Mouse (Mus musculus): ENCODE measurements around the gene Kri1. TPM values are rescaled to one million over a fixed set of nuclear protein-coding genes. Genes with fewer than 3 reads are reported as not detected.

The Kri1 gene
- 16.3 and 17.1 TPM in 2 replicates for polyA plus RNA-seq (2015; fragmentation: Nextera tagmentation; extraction: Ambion mirVana)

DNA sequence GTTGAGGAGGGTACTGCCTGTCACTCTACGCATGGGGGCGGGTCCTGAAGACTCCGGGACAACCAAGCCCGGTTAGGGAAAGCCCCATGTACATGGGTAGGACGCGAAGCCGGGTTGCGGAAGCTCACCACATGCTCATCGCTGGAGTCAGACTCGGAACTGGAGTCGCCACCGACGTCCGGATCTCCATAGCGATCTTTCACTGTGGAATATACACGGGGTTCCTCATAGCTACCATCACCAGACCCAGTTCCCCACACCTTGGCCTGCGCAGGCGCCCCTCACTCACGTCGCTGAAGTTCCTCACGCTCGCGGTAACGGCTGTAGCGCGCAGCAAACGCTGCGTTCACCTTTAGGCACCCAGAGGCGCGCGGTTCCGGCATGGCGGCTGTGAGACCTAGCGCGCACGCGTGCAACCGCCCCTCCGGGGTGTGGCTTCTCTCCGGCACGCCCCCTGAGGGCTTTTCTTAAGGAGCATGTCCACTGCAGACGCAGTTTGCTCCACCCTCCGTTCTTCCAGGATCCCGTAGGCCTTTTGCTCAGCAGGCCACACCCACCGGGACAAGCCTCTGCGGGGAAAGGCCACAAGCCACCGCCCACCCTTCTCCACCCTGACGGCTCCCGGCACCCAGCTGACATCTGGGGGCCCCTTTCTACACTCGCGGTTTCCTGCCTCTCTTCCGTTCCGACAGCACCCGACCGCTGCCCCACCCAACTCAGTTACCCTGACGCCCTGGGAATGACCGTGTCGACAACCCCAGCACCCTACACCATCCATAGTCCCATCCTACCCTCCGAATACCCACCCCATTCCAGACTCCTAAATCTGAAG lies at the start of gene Kri1:
TSS of gene Kri1 (minus strand) at position 399 of the 832 bp plus-strand sequence.
- Histone ChIP-seq H3K9ac (peak within 1 kb of the TSS; percentile 79), H3K4me1 (replicated peaks) (peaks cover 44% of the 10 kb centered on the region), H3K36me3 (peaks cover 25% of the 10 kb centered on the region), H3K27me3 (no peaks in the 10 kb centered on the region), H3K27ac (peak within 1 kb of the TSS; percentile 90), H3K9me3 (no peaks in the 10 kb centered on the region), H3K4me2 (peak within 1 kb of the TSS; percentile 77), H3K4me3 (peak within 1 kb of the TSS; percentile 68)
- peak; percentile 81 for ATAC-seq (ENCODE audit: low FRiP score)
- 1% methylated on average over 59 of the region's 59 CpGs for WGBS

- Histone ChIP-seq H3K4me1 (replicated peaks) (peaks cover 22% of the 10 kb centered on the region), H3K36me3 (peaks cover 13% of the 10 kb centered on the region), H3K27ac (no peak overlapping the region), H3K9me3 (no peaks in the 10 kb centered on the region), H3K4me3 (no peak overlapping the region), H3K9ac (no peak overlapping the region), H3K4me2 (no peak overlapping the region), H3K27me3 (no peaks in the 10 kb centered on the region)
- 88% methylated on average over 8 of the region's 8 CpGs for WGBS
- ATAC-seq (ENCODE audit: low FRiP score): no peak
Measured at GRCm38 (mm10) chr9:21336491-21336890, 48.7 kb upstream of the Kri1 start.

- no peak overlapping the region for H3K27ac ChIP-seq
- H3K4me3 ChIP-seq: no peak overlapping the region
- H3K27me3 ChIP-seq: no peaks in the 10 kb centered on the region
- 85% methylated on average over 4 of the region's 4 CpGs for WGBS
- no peak for ATAC-seq (ENCODE audit: low FRiP score)
- no peak overlapping the region for H3K4me2 ChIP-seq
- H3K9ac ChIP-seq: no peak overlapping the region
- no peaks in the 10 kb centered on the region for H3K9me3 ChIP-seq
- H3K4me1 ChIP-seq (replicated peaks): peaks cover 22% of the 10 kb centered on the region
- H3K36me3 ChIP-seq: peaks cover 8% of the 10 kb centered on the region
Measured at GRCm38 (mm10) chr9:21335391-21335790, 47.6 kb upstream of the Kri1 start.

DNA sequence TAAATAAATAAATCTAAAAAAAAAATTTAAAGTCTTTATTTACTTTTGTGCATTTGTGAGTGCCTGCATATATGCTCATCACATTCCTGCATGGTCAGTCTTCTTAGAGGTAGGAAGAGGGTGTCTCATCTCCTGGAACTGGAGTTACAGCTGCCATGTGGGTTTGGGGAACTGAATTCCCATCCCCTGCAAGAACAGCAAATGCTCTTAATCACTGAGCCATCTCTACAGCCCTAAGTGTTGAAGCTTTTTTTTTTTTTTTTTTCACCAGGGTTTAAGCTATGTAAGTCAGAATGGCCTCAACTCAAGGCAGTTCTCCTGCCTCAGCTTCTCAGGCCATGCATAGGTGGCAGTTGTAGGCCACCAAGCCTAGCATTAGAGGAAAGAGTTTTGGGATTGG lies 47.0 kb upstream of the Kri1 start:
- ATAC-seq (ENCODE audit: low FRiP score): no peak
- Histone ChIP-seq H3K4me3 (no peak overlapping the region), H3K36me3 (peaks cover 1% of the 10 kb centered on the region; the same call in 1 of the 2 replicates), H3K4me2 (no peak overlapping the region), H3K27me3 (no peaks in the 10 kb centered on the region), H3K27ac (no peak overlapping the region), H3K4me1 (replicated peaks) (peaks cover 27% of the 10 kb centered on the region), H3K9ac (no peak overlapping the region), H3K9me3 (no peaks in the 10 kb centered on the region)

DNA sequence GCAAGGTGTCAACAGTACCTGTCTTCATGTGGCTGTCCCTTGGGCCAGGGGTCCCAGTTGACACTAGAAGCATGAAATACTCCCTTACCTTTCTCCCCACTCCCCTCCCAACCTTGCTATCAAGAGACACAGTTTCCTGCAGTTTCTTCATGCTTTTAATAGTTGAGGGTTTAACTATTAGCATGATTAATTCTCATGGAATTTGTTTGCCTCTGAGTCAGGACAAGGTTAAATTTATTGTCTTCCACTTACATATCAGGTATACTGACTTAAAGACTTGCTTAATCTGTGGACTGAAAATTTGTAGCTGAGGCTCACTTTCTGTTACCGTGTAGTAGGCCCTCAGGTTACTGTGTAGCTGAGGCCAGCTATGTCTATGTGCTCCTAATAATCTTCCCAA lies 45.8 kb upstream of the Kri1 start:
- WGBS: 96% methylated on average over 1 of the region's 1 CpGs
- H3K4me3 ChIP-seq: no peak overlapping the region
- no peak overlapping the region for H3K4me2 ChIP-seq

DNA sequence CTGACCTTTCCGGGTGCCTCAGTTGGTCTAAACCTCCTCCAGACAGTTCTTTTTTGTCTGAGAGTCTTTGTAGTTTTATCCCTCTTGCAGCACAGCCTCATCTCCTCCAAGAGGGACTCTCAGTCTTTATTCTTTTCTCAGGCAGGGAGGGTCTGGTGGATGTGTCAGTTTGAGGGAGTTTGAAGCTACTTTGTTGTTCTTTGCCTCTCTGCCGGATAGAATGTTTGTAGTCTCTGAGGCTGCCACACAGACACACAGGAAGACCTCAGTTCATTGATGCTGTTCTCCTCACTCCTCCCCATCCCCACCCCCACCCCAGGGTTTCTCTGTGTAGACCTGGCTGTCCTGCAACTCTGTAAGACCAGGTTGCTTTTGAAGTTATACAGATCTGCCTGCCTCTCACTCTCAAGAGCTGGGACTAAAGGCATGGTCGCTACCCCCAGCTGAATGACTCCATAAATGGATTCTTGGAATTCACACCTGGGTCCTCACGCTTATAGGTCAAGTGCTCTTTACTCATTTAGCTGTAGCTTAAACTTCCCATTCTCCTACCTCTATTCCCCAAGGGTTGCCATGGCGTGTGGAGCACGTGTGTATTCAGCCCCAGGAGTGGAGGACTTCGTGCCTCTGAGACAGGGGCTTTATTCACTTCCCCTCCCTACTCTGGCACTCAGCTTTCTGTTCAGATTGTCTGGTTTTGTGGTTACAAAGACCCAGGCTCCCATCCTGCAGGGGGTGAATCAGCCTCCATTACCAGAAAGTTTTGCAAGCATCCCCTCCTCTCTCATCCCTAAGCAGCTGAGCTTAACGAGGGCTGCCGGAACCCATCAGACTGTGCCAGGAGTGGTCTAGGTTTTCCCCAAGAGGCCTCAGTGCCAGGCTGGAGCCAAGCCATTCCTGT lies 44.6 kb upstream of the Kri1 start:
- 33% methylated on average over 9 of the region's 9 CpGs for WGBS
- peak; percentile 70 for ATAC-seq (ENCODE audit: low FRiP score)
- Histone ChIP-seq H3K4me2 (no peak overlapping the region), H3K4me3 (no peak overlapping the region), H3K27me3 (no peaks in the 10 kb centered on the region), H3K27ac (peak overlapping the region; percentile 55), H3K4me1 (replicated peaks) (peaks cover 21% of the 10 kb centered on the region), H3K9ac (no peak overlapping the region), H3K36me3 (no peaks in the 10 kb centered on the region), H3K9me3 (no peaks in the 10 kb centered on the region)

More for the DNA sequence above, 45.8 kb upstream of the Kri1 start:
- H3K9ac ChIP-seq: no peak overlapping the region
- H3K27ac ChIP-seq: 0 out of 2 replicates have a peak overlapping the region, but pooled peaks have one; percentile 55
- ATAC-seq (ENCODE audit: low FRiP score): no peak
- H3K4me1 ChIP-seq (replicated peaks): peaks cover 27% of the 10 kb centered on the region
- no peaks in the 10 kb centered on the region for H3K36me3 ChIP-seq
- no peaks in the 10 kb centered on the region for H3K27me3 ChIP-seq
- no peaks in the 10 kb centered on the region for H3K9me3 ChIP-seq

DNA sequence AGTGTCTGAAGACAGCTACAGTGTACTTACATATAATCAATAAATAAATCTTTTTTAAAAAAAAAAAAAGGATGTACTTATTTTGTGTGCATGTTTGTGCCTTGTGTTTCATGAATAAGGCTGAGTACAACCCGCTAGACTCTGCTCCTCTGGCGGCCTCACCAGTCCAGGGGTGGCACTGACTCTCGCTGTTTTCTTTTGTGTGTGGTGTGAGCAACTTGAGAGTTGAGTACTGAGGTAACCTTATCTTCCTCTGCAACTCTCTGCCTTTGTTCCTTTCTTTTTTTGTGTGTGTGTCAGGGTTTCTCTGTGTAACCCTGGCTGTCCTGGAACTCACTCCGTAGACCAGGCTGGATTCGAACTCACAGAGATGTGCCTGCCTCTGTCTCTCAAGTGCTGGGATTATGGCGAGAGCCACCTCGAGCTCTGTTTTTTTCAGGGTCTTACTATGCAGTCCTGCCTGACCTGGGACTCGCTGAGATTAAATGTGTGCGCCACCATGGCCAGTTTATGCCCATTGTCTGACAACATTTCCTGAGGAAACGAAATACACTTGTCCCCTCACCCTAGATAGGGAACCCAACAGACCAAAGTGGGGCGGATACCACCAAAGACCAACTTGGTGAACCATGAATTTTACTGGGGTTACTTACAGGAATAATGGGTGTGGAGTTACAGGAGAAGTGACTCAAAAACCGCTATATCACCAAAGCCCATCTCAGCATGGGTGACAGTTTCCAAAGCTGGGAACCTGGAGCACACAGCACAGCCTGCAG lies 43.8 kb upstream of the Kri1 start:
- ATAC-seq (ENCODE audit: low FRiP score): no peak
- Histone ChIP-seq H3K4me3 (no peak overlapping the region), H3K9me3 (no peaks in the 10 kb centered on the region), H3K36me3 (0 out of 2 replicates have a peak, but pooled peaks cover 1% of the 10 kb centered on the region), H3K9ac (no peak overlapping the region), H3K4me1 (replicated peaks) (peaks cover 21% of the 10 kb centered on the region), H3K27ac (no peak overlapping the region), H3K27me3 (no peaks in the 10 kb centered on the region), H3K4me2 (no peak overlapping the region)
- 88% methylated on average over 12 of the region's 12 CpGs for WGBS

DNA sequence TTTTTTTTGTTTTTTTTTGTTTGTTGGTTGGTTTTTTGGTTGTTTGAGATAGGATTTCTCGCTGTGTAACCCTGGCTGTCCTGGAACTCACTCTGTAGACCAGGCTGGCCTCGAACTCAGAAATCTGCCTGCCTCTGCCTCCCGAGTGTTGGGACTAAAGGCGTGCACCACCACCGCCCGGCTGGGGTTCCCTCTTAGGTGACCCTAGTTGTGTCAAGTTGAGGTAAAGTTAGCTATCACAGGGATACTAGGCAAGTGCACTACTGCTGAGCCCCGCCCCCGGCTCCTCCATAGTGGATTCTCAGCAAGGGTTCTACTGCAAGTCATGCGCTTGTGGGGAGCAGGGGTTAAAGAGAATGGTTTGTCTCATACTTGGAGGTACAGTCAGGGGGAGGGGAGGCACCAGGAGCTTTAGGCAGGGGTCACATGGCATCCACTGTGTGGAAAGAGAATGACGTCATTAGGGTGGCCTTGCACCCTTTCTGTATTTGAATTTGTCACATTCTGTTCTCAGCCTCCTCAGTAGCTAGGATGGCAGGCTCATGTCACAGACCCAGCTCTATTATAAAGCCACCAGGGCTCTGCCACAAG lies 42.0 kb upstream of the Kri1 start:
- Histone ChIP-seq H3K4me1 (replicated peaks) (peaks cover 21% of the 10 kb centered on the region), H3K27me3 (no peaks in the 10 kb centered on the region), H3K4me3 (no peak overlapping the region), H3K4me2 (no peak overlapping the region), H3K36me3 (0 out of 2 replicates have a peak, but pooled peaks cover 3% of the 10 kb centered on the region), H3K27ac (0 out of 2 replicates have a peak overlapping the region, but pooled peaks have one; percentile 15), H3K9me3 (no peaks in the 10 kb centered on the region), H3K9ac (no peak overlapping the region)
- WGBS: 91% methylated on average over 10 of the region's 10 CpGs
- ATAC-seq (ENCODE audit: low FRiP score): no peak

GRCm38 (mm10) chr9:21329041-21329440 lies 41.3 kb upstream of the Kri1 start:
- no peak overlapping the region for H3K4me3 ChIP-seq
- H3K9me3 ChIP-seq: no peaks in the 10 kb centered on the region
- 89% methylated on average over 3 of the region's 5 CpGs for WGBS
- H3K36me3 ChIP-seq: 0 out of 2 replicates have a peak, but pooled peaks cover 5% of the 10 kb centered on the region
- H3K27ac ChIP-seq: no peak overlapping the region
- no peak overlapping the region for H3K9ac ChIP-seq
- no peak for ATAC-seq (ENCODE audit: low FRiP score)
- H3K4me1 ChIP-seq (replicated peaks): peaks cover 21% of the 10 kb centered on the region
- no peak overlapping the region for H3K4me2 ChIP-seq
- no peaks in the 10 kb centered on the region for H3K27me3 ChIP-seq

DNA sequence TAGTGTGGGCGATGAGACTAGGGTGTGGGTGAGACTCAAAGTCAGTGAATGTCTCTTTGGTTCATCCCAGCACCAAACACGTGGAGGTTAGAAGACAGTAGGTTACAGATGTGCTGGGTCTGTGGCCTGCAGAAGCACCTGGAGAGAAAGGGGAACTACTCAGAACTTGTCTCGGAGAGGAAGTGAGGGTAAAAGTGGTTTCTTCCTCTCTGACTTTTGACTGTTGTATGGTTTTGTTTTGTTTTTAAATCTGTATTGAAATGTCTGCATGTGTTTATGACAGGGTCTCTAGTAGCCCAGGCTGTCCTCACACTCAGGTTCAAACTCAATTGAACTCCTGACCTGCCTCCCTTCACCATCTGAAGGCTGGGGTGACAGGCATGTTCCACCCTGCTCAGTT lies 40.3 kb upstream of the Kri1 start:
- Histone ChIP-seq H3K4me3 (no peak overlapping the region), H3K9ac (no peak overlapping the region), H3K27ac (no peak overlapping the region), H3K4me2 (no peak overlapping the region), H3K27me3 (no peaks in the 10 kb centered on the region), H3K36me3 (0 out of 2 replicates have a peak, but pooled peaks cover 5% of the 10 kb centered on the region), H3K9me3 (no peaks in the 10 kb centered on the region), H3K4me1 (replicated peaks) (peaks cover 18% of the 10 kb centered on the region)
- WGBS: 78% methylated on average over 3 of the region's 3 CpGs
- no peak for ATAC-seq (ENCODE audit: low FRiP score)

GRCm38 (mm10) chr9:21327569-21327968 lies 39.8 kb upstream of the Kri1 start:
- ATAC-seq (ENCODE audit: low FRiP score): no peak
- Histone ChIP-seq H3K27me3 (no peaks in the 10 kb centered on the region), H3K4me1 (replicated peaks) (peaks cover 16% of the 10 kb centered on the region), H3K9ac (no peak overlapping the region), H3K36me3 (0 out of 2 replicates have a peak, but pooled peaks cover 5% of the 10 kb centered on the region), H3K4me3 (no peak overlapping the region), H3K9me3 (no peaks in the 10 kb centered on the region), H3K4me2 (no peak overlapping the region), H3K27ac (no peak overlapping the region)
- 60% methylated on average over 3 of the region's 3 CpGs for WGBS

Measured in hindbrain, embryonic 13.5 days (tissue).